ENCODE assay signal across 9 mouse cellular contexts in the genomic region with DNA sequence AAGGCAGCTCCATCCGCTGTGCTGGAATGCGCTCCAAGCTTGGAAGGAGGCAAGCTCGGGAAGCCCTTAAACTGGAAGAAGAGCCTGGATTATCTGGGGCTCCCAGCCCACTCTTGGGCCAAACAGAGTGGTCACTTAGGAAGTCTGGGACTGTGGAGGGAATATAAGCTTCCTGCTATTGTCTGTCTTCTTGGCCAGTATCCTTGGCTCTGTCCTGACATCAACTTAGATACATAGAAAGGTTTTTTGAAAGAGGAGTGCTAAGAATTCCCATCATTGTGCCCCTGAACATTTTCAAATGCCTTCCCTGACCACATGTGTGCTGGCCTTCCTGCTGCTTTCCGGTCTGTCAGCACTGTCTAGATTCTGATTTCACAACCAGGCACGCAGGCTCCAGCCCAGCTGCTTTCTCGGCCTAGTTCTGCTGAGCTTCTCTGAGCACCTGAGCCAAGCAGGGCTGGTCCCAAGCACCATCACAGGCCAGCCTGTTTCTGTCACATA. TPM values are rescaled to one million over a fixed set of nuclear protein-coding genes. Genes with fewer than 3 reads are reported as not detected.
DNase-seq lines count a peak whose midpoint lies in the region; ATAC-seq and TF ChIP-seq lines count a peak whose summit lies in the region.
"Had no signal": no experiment of that assay in that cellular context is flagged by ENCODE, and none has a peak within 500 bp of the region (broad histone marks: within the 10 kb centered on the region; RNA-seq: fewer than 3 reads in every experiment).

No protein-coding gene starts in this region.

- no peaks in the 10 kb centered on the region for H3K9me3 ChIP-seq in heart, embryonic 11.5 days (replicated peaks; ENCODE audit: control insufficient read depth, low read length)
- H3K9me3 ChIP-seq in lung, embryonic 14.5 days (ENCODE audit: low read depth, low read length): no peaks in the 10 kb centered on the region

- peaks cover 9% of the 10 kb centered on the region for H3K27me3 ChIP-seq in heart, embryonic 11.5 days (ENCODE audit: control insufficient read depth, insufficient read depth, low read length)
- 0 out of 2 replicates have a peak, but pooled peaks cover 3% of the 10 kb centered on the region for H3K27me3 ChIP-seq in lung, embryonic 14.5 days (ENCODE audit: insufficient read depth, low read length)

- no peak for TF ChIP-seq CTCF in lung, embryonic 14.5 days (IDR thresholded peaks at IDR 0.05; ENCODE audit: low read depth)

- ATAC-seq in heart, embryonic 11.5 days (replicated peaks; ENCODE audit: insufficient number of reproducible peaks, low FRiP score, low TSS enrichment): no peak
- ATAC-seq in lung, embryonic 14.5 days (ENCODE audit: insufficient read depth): peak; percentile 26; the same call in 1 of the 2 replicates
- ATAC-seq in megakaryocyte-erythroid progenitor cell, adult 5-6 weeks (replicated peaks; ENCODE audit: low FRiP score, low TSS enrichment, poor library complexity, severe bottlenecking): no peak

- H3K9ac ChIP-seq in heart, embryonic 11.5 days (ENCODE audit: low read depth, low read length): no peak overlapping the region
- H3K9ac ChIP-seq in lung, embryonic 14.5 days: no peak overlapping the region

- DNase-seq in heart, adult 11 months: peak; percentile 98
- peak; percentile 73 for DNase-seq in 416B (ENCODE audit: low read depth)
- peak; percentile 71 for DNase-seq in heart, adult 8-10 months (ENCODE audit: low spot score)
- peak; percentile 59 for DNase-seq in lung, embryonic 14.5 days
- no peak for DNase-seq in cerebellum, postnatal 10 days
- DNase-seq in layer of hippocampus, adult 9-10 months (ENCODE audit: low spot score): no peak
- DNase-seq: cerebellum, postnatal 36 days had no signal

- peaks cover 16% of the 10 kb centered on the region for H3K4me1 ChIP-seq in heart, embryonic 11.5 days (ENCODE audit: control insufficient read depth, insufficient read depth, low read length)
- H3K4me1 ChIP-seq in lung, embryonic 14.5 days (ENCODE audit: insufficient read depth): 0 out of 2 replicates have a peak, but pooled peaks cover 4% of the 10 kb centered on the region

- 47% methylated on average over 6 of the region's 6 CpGs for WGBS in heart, embryonic 11.5 days (ENCODE audit: insufficient replicate concordance)
- 61% methylated on average over 6 of the region's 6 CpGs for WGBS in lung, embryonic 14.5 days

- H3K36me3 ChIP-seq in heart, embryonic 11.5 days (ENCODE audit: control insufficient read depth, insufficient read depth, low read length): no peaks in the 10 kb centered on the region
- H3K36me3 ChIP-seq in lung, embryonic 14.5 days (ENCODE audit: insufficient read depth): no peaks in the 10 kb centered on the region

- H3K27ac ChIP-seq in heart, embryonic 11.5 days (ENCODE audit: low read depth, low read length): no peak overlapping the region
- H3K27ac ChIP-seq in lung, embryonic 14.5 days (ENCODE audit: low read depth): peak overlapping the region; percentile 4

- H3K4me2 ChIP-seq in heart, embryonic 11.5 days: no peak overlapping the region
- H3K4me2 ChIP-seq in lung, embryonic 14.5 days: no peak overlapping the region

- no peak overlapping the region for H3K4me3 ChIP-seq in heart, embryonic 11.5 days (ENCODE audit: low read depth, low read length)
- no peak overlapping the region for H3K4me3 ChIP-seq in lung, embryonic 14.5 days (ENCODE audit: low read depth, low read length)

RNA-seq across cellular contexts. Expression of a gene that starts 1.0 kb away (rescaled TPM):
- 1.5 and 1.6 TPM in 2 replicates for polyA plus RNA-seq in heart, embryonic 11.5 days (2014; fragmentation: Nextera tagmentation; extraction: Ambion mirVana)
- total RNA-seq in heart, adult 8-10 months (2022): 10 to 100 TPM; 11.1 to 16.8 (median 13.5) TPM
- polyA plus RNA-seq in lung, embryonic 14.5 days (2014; fragmentation: Nextera tagmentation; extraction: Ambion mirVana): 11.3 and 12.6 TPM in 2 replicates
- total RNA-seq in megakaryocyte-erythroid progenitor cell, adult 5-6 weeks (2014; fragmentation: Nextera tagmentation): 1.8 and 2.0 TPM in 2 replicates
- 2.2 and 3.2 TPM in 2 replicates for total RNA-seq in megakaryocyte-erythroid progenitor cell, adult 5-6 weeks (2017)

RNA-seq across cellular contexts. Expression of a gene that starts 52.3 kb away (rescaled TPM):
- polyA plus RNA-seq in heart, embryonic 11.5 days (2014; fragmentation: Nextera tagmentation; extraction: Ambion mirVana): 0.10 TPM in 1 of 2 replicates, not detected in the other
- under 1 TPM; 0.19 to 0.69 (median 0.33) TPM for total RNA-seq in heart, adult 8-10 months (2022)
- polyA plus RNA-seq in lung, embryonic 14.5 days (2014; fragmentation: Nextera tagmentation; extraction: Ambion mirVana): 0.14 and 0.41 TPM in 2 replicates
- 0.74 and 1.8 TPM in 2 replicates for total RNA-seq in megakaryocyte-erythroid progenitor cell, adult 5-6 weeks (2014; fragmentation: Nextera tagmentation)
- 0.04 and 2.1 TPM in 2 replicates for total RNA-seq in megakaryocyte-erythroid progenitor cell, adult 5-6 weeks (2017)

RNA-seq across cellular contexts. Expression of a gene that starts 59.5 kb away (rescaled TPM):
- polyA plus RNA-seq in heart, embryonic 11.5 days (2014; fragmentation: Nextera tagmentation; extraction: Ambion mirVana): 111 TPM in 2 replicates
- total RNA-seq in heart, adult 8-10 months (2022): 10 to 100 TPM; 28.9 to 33.1 (median 31.3) TPM
- 153 and 156 TPM in 2 replicates for polyA plus RNA-seq in lung, embryonic 14.5 days (2014; fragmentation: Nextera tagmentation; extraction: Ambion mirVana)
- total RNA-seq in megakaryocyte-erythroid progenitor cell, adult 5-6 weeks (2014; fragmentation: Nextera tagmentation): 49.9 and 55.4 TPM in 2 replicates
- 58.3 and 68.4 TPM in 2 replicates for total RNA-seq in megakaryocyte-erythroid progenitor cell, adult 5-6 weeks (2017)

Comparison
In these comparisons a context has a peak if more than half of its experiments do, and no peak if none do; other contexts are left out.
1. DNase-seq: peak in heart, adult 11 months (single experiment), 416B (single experiment), heart, adult 8-10 months (single experiment) and lung, embryonic 14.5 days (single experiment); none in cerebellum, postnatal 10 days (0 of 2) and layer of hippocampus, adult 9-10 months (single experiment).